Mouse (Mus musculus) heart, postnatal 25 days (tissue): Measurements from ENCODE around the gene Rab15. TPM values are rescaled to one million over a fixed set of nuclear protein-coding genes. Genes with fewer than 3 reads are reported as not detected.

Experiments used
- DNase-seq: peaks from one replicate; pipeline ENCODE4 v3.0.0; 2022; ENCODE audit warnings: low spot score
- intact Hi-C: fragments of 180-260 bp; cut with DNase I; formaldehyde crosslinking; loops from one replicate; pipeline ENCODE4 v1.15.1; 2025
- total RNA-seq, 2 experiments: library from RNA; stranded (reverse); gene quantifications; 2 replicates each; pipeline ENCODE4 v1.2.3; 2021

Rab15 gene
- total RNA-seq, 2 experiments from 2014 or later: 0.45 to 1.3 TPM

DNA sequence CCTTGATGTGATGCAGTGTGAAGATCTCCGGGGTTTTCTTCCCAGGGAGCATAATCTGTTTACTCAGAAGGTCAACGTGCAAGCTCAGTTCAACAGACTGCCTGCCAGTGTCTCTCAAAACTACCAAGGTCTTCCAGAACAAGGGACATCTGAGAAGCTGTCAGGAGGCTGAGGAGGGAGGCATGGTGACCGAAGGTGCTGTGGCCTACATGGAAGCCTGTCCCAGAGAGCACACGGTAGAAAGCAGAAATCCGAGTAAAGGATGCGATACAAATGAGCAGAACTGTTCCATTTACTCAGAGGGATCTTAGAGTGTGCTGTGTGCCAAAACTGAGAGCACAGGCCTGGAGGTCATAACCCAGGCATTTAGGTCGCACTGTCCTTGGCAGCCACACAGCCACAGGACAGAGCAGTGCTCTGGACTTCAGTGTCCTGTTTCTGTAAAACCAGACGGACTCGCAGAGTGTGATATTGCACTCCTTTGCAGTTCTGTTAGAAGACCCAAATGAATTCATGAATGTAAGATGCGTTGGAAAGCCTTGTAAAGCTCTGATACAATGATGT, 38.6 kb downstream of the Rab15 start:
- no peak for DNase-seq

DNA sequence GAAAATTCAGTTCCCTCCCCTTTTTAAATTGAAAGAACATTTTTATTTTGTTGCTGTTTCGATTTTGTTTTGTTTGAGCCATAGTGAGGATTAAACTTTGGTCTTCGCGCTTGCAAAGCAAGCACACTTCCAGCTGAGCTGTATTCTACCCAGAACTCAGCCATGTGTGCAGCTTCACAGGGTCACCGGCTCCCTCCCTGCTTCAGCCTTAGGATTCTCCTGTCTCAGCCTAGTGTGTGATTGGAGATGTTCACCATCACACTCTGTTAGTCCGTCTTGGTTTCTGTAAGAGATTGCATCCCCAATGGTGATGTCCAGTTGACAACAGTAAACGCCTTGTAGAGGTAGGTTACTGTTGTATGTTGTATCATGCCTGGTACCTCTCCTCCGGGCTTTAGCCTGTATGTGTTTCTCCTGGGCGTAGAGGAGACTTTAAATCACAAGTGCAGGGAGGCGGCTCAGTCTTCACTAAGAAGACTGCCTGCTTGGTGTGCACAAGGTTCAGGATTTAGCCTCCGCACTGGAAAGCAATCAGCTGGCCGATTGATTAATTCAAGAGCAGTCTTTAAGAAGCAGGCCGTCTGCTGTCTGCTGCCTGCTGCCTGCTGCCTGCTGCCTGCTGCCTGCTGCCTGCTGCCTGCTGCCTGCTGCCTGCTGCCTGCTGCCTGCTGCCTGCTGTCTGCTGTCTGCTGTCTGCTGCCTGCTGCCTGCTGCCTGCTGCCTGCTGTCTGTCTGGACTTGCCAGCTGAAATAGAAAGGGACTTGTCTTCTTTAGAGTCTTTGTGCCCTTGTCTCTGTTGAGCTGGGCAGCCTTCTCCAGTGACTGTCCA, 41.9 kb downstream of the Rab15 start:
- no peak for DNase-seq
- intact Hi-C loops: no loop called here

More for the DNA sequence above, 38.6 kb downstream of the Rab15 start:
- intact Hi-C loops: no loop called here

DNA sequence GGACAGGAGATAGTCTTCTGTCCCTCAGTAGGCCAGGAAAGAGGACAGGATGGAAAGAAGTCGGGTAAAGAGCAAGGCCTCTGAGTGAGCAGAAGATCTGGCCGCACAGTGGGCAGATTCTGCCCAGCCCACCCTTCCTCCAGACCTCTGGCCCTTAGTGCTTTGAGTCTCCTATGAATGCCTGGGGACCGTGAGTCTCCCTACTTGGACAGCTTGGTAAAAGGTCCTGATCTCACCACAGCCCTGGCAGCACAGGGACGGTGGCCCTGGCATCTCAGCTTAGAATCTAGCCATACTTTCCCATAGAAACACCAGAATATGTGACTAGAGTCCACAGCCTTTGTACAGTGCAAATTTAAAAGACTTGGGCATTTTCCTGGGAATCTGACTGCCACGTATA, 42.8 kb downstream of the Rab15 start:
- intact Hi-C loops: no loop called here
- no peak for DNase-seq

DNA sequence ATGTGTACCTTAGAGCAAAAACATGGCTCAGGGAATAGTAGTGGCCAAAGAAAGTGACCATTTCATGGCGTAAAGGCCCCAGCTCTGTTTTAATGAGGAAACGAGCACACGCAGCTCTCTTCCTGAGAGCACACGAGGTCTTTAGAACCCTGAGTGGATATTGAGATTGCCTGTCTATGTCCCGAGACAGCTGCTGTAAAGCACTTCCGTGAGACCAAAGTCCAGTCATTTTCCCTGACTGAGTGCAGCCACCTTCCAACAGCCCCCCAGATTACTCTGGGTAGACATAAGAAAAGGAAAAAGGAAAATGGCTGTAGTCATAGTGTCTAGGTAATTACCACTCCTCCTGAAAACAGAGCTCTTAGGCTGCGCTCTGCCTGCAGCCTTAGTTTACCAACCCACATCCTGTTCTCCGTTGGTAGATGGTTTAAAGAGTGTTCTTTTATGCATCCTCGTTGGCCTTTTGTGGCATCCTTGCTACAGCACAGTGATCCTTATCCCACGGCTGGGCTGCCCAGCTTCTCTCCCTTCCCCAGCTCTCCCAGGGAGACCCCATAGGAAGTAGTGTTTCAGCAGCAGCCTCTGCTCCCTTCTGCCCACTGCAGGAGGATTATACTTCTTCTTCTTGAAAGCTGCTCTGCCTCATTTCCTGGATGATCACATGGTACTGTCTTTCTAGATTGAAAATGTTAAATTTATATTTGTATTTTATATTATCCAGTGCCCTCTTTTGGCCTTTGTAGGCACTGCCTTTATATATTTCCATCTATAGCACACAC, 44.2 kb downstream of the Rab15 start:
- DNase-seq: no peak
- intact Hi-C loops: no loop called here

DNA sequence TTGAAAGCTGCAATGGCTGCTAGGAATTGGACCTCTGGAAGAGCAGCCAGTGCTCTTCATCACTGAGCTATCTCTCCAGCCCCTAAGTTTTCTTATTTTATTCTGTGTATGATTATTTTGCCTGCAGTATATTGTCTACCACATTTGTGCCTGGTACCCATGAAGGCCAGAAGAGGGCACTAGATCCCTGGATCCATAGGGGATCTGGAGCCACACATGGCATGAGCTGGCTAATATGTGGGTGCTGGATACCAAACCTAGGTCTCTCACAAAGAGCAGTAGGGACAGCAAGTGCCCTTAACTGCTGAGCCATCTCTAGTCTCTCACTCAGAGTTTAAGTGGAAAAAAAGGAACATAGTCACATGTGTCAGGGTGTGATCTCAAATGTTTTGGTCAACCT, 44.9 kb downstream of the Rab15 start:
- no peak for DNase-seq
- intact Hi-C loops: no loop called here

DNA sequence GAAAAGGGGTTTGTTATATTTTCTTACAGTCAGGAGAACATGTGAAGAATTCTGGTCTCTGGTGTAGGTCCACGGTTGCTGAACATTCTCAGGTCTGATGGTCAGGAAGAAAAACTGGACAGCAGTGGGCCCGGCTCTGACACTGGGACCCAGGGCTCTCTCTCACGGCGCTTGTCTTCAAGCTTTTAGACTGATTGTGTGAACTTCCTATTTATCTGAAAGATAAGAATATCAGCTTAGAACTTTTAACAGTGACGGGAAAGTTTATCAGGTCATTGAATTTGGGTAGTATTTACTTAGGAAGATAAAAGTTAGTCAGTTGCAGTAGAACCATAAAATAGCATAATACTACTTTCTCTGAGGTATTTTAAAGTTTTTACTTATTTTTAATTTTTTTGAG, 45.8 kb downstream of the Rab15 start:
- no peak for DNase-seq
- intact Hi-C loops: no loop called here

DNA sequence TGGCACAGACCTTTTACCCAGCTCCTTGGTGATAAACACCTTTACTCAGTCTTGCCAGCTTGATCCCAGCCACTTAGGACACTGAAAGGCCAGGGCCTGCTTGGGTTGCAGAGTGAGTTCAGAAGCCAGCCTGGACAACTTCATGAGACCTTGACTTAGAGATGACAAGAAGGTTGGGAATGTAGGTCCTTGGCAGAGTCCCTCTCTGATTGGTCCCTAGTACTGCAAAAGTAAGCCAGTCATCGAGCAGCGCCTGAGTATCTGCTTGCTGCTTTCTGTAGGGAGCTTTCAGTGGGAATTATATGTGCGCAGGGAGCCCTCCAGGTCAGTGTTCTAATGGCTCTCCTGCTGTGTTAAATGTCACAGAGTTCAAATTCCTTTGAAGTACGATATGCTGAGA, 47.6 kb downstream of the Rab15 start:
- intact Hi-C loops: no loop called here
- DNase-seq: no peak

DNA sequence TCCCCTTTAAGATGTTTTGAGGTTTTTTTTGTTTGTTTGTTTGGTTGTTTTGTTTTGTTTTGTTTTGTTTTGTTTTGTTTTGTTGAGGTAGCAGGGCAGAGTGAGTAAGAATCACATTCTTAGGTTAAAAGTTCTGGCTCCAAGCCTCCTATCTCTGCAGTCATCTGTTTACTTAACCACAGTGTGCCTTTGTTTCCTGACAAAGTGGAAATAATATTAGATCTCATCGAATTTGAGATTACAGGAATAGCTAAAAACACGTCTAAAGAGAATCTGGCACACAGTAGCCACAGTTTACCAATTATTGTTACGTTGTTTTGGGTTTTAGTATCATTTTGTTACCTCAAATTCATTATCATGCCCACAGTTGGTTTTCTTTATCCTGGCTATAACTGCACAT, 48.1 kb downstream of the Rab15 start:
- intact Hi-C loops: no loop called here
- DNase-seq: no peak

DNA sequence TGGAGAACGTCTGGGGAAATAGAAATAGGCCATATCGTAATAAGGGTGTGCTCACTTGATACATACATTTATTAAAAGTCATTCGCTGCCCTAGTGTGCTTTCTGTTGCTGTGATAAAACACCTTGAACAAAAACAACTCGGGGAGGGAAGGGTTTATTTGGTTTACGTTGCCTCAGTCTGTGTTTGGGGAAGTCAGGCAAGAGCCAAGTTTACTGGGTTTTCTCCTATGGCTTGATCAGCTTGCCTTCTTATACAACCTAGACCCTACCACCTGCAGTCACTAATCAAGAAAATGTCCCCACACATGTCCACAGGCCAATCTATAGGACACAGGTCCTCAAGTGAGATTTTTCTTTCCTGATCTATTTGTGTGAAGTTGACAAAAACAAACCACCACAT, 51.2 kb downstream of the Rab15 start:
- intact Hi-C loops: no loop called here
- no peak for DNase-seq

DNA sequence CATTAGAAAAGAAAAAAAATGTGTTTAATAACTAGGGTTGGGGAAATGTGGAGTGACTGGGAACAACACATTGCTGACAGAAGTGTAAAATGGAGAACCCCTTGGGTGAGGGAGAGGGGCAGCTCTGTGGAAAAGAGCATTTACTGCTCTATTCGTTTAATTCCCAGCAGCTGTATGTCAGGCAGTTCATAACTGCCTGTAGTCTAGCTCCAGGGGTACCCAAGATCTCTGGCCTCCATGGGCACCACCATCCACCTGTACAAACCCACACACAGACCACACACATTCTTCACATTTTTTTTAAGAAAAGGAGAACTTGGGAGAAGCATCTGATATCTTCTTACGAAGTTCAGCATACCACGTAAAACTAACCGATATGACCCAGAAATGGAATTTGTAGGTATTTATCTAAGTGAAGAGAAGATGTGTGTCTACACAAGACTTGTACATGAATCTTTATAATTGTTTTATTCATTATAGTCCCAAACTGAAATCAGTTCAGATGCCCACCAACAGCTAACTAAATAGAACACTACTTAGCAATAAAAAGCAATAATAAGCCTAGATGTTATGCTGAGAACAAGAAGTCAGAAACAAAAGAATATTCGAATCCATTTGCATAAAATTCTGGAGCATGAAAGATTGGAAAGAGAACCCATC, 51.7 kb downstream of the Rab15 start:
- no peak for DNase-seq
- intact Hi-C loops: no loop called here

DNA sequence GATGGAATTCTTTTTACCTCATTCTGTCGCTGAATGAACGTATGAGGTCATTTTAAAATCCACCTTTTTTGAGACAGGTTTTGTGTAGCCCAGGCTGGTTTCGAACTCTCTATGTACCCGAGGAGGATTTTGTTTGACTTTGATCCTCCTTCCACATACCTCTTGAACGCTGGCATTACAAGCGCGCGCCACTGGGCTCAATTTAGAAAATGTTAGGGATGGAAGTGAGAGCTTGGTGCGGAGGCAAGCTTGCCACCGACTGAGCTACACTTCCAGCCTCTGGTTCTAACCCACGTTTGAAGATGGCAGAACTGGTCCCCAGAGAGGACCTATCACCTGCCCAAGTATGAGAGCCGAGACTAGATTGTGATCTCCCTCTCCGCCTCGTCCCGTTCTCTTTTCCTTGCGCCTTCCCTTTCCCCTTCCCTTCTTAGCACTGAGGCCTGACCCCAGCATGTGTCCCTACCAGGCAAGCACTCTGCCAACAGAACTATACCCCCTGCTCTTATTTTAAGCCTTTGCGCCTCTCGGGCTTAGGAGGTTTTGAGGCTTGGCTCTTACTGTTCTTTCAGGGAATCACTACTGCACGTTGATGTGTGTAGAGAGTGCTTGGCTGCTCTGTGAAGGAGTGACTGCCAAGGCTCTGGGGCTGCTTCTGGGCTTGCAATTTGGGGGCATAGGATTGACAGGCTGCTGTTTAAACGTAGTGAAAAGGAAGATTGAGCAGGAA, 56.6 kb downstream of the Rab15 start:
- intact Hi-C loops: no loop called here
- no peak for DNase-seq

DNA sequence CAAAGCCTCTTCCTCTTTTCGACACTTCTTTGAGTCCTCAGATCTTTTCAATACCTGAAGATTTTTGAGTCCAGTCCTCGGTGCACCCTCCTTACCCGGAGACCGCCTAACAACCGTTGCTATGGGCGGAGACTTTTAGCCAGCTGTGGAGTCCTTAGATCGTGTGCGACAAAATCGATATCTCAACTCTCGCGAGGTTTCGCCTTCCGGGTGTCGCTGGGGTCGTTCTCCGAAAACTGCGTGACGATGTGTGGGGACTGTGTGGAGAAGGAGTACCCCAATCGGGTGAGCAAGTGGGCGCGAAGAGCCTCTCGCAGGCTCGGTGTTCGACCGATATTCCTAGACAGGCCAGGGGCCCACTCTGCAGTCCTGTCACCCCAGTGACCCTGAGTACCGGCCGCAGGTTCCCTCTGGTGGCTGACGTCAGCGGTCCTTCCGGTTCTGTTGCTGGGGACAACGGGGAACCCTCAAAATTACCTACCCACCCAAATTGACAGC, 57.3 kb downstream of the Rab15 start, which contains the start of the genes Churc1 and Fntb:
Churc1 (plus strand) TSS at position 185 of the 498 bp plus-strand sequence.
Fntb (plus strand) TSS at position 236 of the 498 bp plus-strand sequence.
- intact Hi-C loops: no loop called here

DNA sequence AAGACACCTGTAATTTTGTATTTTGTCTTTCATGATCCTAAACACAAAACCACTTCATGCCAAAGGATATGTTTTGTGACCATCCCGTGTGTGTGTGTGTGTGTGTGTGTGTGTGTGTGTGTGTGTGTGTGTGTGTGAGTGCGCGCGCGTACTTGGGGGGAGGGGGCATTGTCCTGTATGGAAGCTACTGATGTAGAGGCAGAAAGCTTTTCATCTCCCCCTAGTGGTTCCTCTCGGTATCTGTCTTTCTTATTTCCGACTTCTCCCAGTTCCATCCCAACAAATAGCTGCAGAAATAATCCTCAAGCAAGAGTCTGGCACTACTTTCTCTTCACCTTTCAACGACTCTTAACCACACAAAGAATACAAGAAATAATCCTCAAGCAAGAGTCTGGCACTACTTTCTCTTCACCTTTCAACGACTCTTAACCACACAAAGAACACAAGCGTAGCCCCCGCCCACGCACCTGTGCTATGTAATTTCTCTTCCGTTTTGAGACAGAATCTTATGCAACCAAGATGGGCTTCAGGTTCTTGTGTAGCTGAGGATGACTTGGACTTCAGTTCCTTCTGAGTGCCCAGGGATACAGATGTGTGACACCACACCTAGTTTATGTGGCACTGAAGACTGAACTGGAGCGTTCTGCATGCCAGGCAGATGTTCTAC, 69.9 kb downstream of the Rab15 start:
- no peak for DNase-seq
- intact Hi-C loops: no loop called here

More for the DNA sequence above, 57.3 kb downstream of the Rab15 start, which contains the start of the genes Churc1 and Fntb:
- peak; percentile 84 for DNase-seq

DNA sequence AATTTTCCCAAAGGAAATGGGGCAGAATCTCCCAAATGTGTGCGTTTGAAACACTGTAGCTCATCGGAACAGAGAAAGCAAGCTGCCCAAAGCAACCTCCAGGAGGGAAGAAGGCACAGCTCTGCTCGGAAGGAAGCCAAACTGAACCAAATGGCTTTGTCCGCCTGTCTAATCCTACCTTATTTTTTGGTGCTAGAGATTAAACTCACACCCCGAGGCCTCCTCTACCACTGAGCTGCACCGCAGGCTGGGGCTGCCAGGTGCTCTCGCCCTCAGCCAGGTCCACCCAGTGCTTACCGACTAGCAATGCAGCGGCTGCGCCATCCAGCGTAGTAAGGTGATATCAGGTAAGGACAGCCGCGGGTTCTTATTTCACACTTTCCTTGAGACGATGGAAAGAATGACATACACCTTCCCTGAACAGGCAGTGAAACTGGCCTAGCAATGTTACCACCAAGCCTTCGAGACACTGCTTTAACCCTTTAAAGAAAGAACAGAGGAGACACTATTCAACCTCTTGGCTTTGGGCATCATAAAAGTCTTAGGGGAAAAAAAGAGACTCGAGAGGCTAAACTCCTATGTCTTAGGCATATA, 71.7 kb downstream of the Rab15 start:
- intact Hi-C loops: no loop called here

More for the DNA sequence above, 71.7 kb downstream of the Rab15 start:
- DNase-seq: no peak

Other genes with a start within 250 kb of the Rab15 start
- 10 to 100 TPM; 77.3 to 82.3 TPM for gene Sptb, start 112.4 kb downstream of the Rab15 start, total RNA-seq
- 10 to 100 TPM; 84.7 to 90.6 TPM for gene Churc1, start 57.4 kb downstream of the Rab15 start, total RNA-seq
- 10 to 100 TPM; 13.0 to 14.3 TPM for gene Fntb, start 57.3 kb downstream of the Rab15 start, total RNA-seq
- not detected for gene Gpx2, start 27.4 kb downstream of the Rab15 start, total RNA-seq
- 10 to 100 TPM; 47.7 to 67.9 TPM for gene Max, start 139.3 kb upstream of the Rab15 start, total RNA-seq